Mouse (Mus musculus) midbrain, embryonic 11.5 days (tissue): ENCODE data around the gene Scd1. TPM values are rescaled to one million over a fixed set of nuclear protein-coding genes. Genes with fewer than 3 reads are reported as not detected.

Source experiments
- ATAC-seq: fragments of 200-750 bp; cut with Nextera tagmentation; 2 replicates; pipeline ENCODE4 v1.8.0; 2017; ENCODE audit warnings: moderate TSS enrichment, moderate library complexity; ENCODE audit not compliant: low FRiP score
- DNase-seq: peaks from one replicate; pipeline ENCODE4 v3.0.0; 2015; ENCODE audit warnings: low spot score; ENCODE audit errors: missing footprints
- H3K27ac ChIP-seq: fragments of 300-500 bp; sonication (generic); 2 replicates; pipeline ENCODE4 v1.5.1; 2014; ENCODE audit warnings: low read depth, low read length
- H3K27me3 ChIP-seq: fragments of 300-500 bp; sonication (generic); 2 replicates; pipeline ENCODE4 v1.6.1; 2014; ENCODE audit warnings: mild to moderate bottlenecking, low read length, moderate library complexity, mixed read lengths; ENCODE audit not compliant: control insufficient read depth, insufficient read depth
- H3K36me3 ChIP-seq: fragments of 300-500 bp; sonication (generic); 2 replicates; pipeline ENCODE4 v1.6.1; 2014; ENCODE audit warnings: mild to moderate bottlenecking, low read length, moderate library complexity, mixed read lengths; ENCODE audit not compliant: control insufficient read depth, insufficient read depth
- H3K4me1 ChIP-seq: fragments of 300-500 bp; sonication (generic); 2 replicates; pipeline ENCODE4 v1.6.1; 2014; ENCODE audit warnings: low read length; ENCODE audit not compliant: control insufficient read depth, insufficient read depth
- H3K4me2 ChIP-seq: fragments of 300-500 bp; sonication (generic); 2 replicates; pipeline ENCODE4 v1.6.1; 2014; ENCODE audit warnings: mild to moderate bottlenecking, moderate library complexity
- H3K4me3 ChIP-seq: fragments of 300-500 bp; sonication (generic); 2 replicates; pipeline ENCODE4 v1.5.1; 2014; ENCODE audit warnings: low read depth, low read length
- H3K9ac ChIP-seq: fragments of 300-500 bp; sonication (generic); 2 replicates; pipeline ENCODE4 v1.6.1; 2014; ENCODE audit warnings: low read length
- H3K9me3 ChIP-seq: fragments of 300-500 bp; sonication (generic); 2 replicates; pipeline ENCODE4 v1.6.1; 2016; ENCODE audit warnings: low read length; ENCODE audit not compliant: control insufficient read depth
- WGBS: fragments of 180-500 bp; shearing (Covaris S2); extraction: QIAGEN DNeasy Blood & Tissue Kit; methylation state at CpG from one replicate; pipeline ENCODE4 v1.1.7; 2014; 5-methylcytosine and 5-hydroxymethylcytosine counted together
- polyA plus RNA-seq: library from polyadenylated mRNA; unstranded; fragments of >200 nt; fragmentation: Nextera tagmentation; extraction: Ambion mirVana; gene quantifications from 2 replicates; pipeline ENCODE4 v1.2.1, GENCODE M21; 2014

Scd1 gene
- polyA plus RNA-seq, 1 experiment from 2014 or later, result 16.0 TPM

DNA sequence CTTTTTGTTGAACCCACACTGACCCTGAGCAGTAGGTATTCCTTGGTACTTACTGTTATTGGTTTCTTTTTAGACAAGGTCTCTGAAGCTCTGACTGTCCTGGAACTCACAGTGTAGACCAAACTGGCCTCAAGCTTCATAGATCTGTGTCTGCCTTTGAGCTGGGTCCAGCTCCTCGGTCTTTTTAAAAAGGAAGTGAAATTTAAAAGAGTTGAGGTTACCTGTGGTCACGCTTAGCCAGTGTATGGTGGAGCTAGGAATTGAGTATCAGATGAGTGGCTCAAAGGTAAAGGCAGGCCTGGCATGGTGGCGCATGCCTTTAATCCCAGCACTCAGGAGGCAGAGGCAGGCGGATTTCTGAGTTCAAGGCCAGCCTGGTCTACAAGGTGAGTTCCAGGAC lies 916 bp upstream of the Scd1 start:
- H3K36me3 ChIP-seq, result no peaks in the 10 kb centered on the region
- 73% methylated on average over 4 of the region's 4 CpGs for WGBS

DNA sequence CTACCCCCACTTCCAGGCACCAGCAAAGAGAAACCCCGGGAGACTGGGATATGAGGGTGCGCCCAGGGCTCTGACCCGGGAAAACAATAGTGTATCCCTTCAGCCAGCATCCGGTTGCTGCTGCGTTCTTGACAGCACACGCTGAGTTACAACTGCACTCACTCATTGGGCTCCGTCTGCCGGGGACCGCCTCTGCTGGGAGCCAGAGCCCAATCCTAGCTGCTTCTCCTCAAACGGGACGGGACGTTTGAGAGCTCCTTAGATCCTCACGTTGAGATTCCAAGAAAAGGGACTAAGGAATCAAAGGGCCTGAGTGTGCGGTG lies 505 bp upstream of the Scd1 start:
- WGBS, result under 1% methylated on average over 14 of the region's 14 CpGs
- ATAC-seq (peak; percentile 78), DNase-seq (no peak)
- peak overlapping the region; percentile 92 for H3K4me2 ChIP-seq
- H3K4me3 ChIP-seq, result peak overlapping the region; percentile 54
- peak overlapping the region; percentile 74 for H3K27ac ChIP-seq
- H3K4me1 ChIP-seq, result peaks cover 16% of the 10 kb centered on the region
- no peaks in the 10 kb centered on the region for H3K27me3 ChIP-seq
- peak overlapping the region; percentile 65 for H3K9ac ChIP-seq
- no peaks in the 10 kb centered on the region for H3K9me3 ChIP-seq
- no peaks in the 10 kb centered on the region for H3K36me3 ChIP-seq

More for the DNA sequence above, 916 bp upstream of the Scd1 start:
- H3K4me2 ChIP-seq, result peak overlapping the region; percentile 92
- peak overlapping the region; percentile 74 for H3K27ac ChIP-seq
- peaks cover 16% of the 10 kb centered on the region for H3K4me1 ChIP-seq
- DNase-seq (no peak), ATAC-seq (no peak)
- H3K4me3 ChIP-seq, result peak overlapping the region; percentile 54; the same call in 1 of the 2 replicates
- no peaks in the 10 kb centered on the region for H3K9me3 ChIP-seq
- H3K9ac ChIP-seq, result peak overlapping the region; percentile 65
- no peaks in the 10 kb centered on the region for H3K27me3 ChIP-seq

DNA sequence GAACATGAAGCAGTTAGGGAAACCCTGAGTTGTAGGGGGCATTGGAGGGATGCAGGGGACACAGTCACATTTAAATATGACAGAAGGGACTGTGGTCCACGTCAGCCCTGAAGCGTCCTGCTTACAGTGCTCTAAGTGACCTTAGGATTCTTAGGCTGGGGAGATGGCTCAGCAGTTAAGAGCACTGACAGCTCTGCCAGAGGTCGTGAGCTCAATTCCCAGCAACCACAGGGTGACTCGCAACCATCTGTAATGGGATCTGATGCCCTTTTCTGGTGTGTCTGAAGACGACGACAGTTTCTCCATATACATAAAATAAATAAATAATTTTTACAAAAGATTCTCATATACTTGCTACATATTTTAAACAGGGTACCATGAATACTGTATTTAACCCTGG lies 4.1 kb downstream of the Scd1 start:
- Histone ChIP-seq H3K9me3 (no peaks in the 10 kb centered on the region), H3K4me1 (peaks cover 16% of the 10 kb centered on the region), H3K4me3 (no peak overlapping the region), H3K27ac (no peak overlapping the region), H3K27me3 (no peaks in the 10 kb centered on the region), H3K4me2 (no peak overlapping the region), H3K9ac (no peak overlapping the region), H3K36me3 (peaks cover 7% of the 10 kb centered on the region)
- no peak for ATAC-seq
- DNase-seq, result no peak
- WGBS, result 88% methylated on average over 6 of the region's 6 CpGs

DNA sequence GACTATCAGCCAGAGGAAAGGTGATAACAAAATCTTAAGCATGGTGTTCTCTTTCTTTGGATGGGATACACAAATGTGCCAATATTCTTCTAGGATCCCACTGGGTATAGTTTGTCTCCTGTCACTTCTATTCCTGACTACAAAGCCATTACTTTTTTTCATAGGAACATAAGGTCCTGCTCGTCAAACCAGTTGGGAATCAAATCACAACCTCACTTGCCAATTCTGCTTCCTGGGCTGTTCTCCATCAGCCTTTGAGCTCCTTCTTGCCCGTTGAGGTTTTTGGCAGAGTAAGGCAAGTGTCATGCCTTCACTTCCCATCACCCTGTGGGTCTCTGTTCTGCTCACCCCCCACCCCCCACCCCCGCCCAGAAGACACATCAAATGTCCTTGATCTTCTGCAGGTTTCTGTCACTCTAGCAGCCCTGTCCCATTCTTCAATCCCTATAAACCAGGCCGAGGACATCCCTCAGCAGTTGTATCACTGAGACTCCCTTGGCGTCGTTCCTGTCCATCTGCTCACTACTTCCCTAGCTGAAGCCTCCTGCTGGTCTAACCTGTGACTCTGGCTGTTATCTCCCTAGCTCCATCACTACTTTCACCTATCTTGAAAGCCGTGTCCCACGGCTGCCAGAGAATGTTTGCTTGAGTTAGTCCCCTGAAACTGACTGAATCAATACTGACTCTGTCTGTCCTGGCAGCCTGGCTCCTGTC lies 7.0 kb downstream of the Scd1 start:
- Histone ChIP-seq H3K9ac (no peak overlapping the region), H3K36me3 (peaks cover 11% of the 10 kb centered on the region), H3K27me3 (no peaks in the 10 kb centered on the region), H3K4me3 (no peak overlapping the region), H3K27ac (no peak overlapping the region), H3K9me3 (no peaks in the 10 kb centered on the region), H3K4me1 (no peaks in the 10 kb centered on the region; the same call in 1 of the 2 replicates), H3K4me2 (no peak overlapping the region)
- ATAC-seq, result no peak
- DNase-seq, result no peak
- 91% methylated on average over 8 of the region's 8 CpGs for WGBS

DNA sequence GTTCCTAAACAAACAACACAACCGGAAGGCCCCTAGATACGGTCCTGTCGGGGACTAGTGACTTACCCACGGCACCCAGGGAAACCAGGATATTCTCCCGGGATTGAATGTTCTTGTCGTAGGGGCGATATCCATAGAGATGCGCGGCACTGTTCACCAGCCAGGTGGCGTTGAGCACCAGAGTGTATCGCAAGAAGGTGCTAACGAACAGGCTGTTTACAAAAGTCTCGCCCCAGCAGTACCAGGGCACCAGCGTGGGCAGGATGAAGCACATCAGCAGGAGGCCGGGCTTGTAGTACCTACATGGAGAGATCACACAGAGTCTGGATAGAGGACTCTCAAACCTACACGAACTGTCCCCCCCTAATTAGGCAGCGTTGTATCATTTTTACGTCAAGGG lies 7.6 kb downstream of the Scd1 start:
- H3K4me1 ChIP-seq, result no peaks in the 10 kb centered on the region
- 95% methylated on average over 18 of the region's 18 CpGs for WGBS
- H3K4me3 ChIP-seq, result no peak overlapping the region
- DNase-seq (no peak), ATAC-seq (no peak)
- no peaks in the 10 kb centered on the region for H3K27me3 ChIP-seq
- no peak overlapping the region for H3K9ac ChIP-seq
- peaks cover 11% of the 10 kb centered on the region for H3K36me3 ChIP-seq
- no peak overlapping the region for H3K27ac ChIP-seq
- H3K4me2 ChIP-seq, result no peak overlapping the region
- no peaks in the 10 kb centered on the region for H3K9me3 ChIP-seq

DNA sequence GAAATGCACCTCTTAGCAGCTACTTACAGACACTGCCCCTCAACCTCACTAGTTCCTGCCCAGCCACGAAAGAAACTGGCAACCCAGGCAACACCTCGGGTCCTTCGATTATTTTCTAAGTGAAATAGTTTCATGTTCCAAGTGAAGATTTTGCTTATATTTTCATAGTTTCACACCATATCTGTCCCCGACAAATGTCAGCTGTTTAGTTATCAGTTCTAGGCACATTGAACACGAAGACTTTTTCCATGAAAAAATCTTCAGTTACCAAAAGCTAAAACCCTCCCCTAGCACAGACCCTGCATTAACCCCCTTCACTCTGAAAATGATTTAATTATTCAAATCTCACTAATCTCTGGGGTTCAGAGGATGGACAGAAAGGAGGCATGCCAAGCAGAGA lies 10.9 kb downstream of the Scd1 start:
- Histone ChIP-seq H3K9ac (no peak overlapping the region), H3K4me3 (no peak overlapping the region), H3K36me3 (peaks cover 11% of the 10 kb centered on the region), H3K4me1 (no peaks in the 10 kb centered on the region), H3K4me2 (no peak overlapping the region), H3K9me3 (no peaks in the 10 kb centered on the region), H3K27me3 (no peaks in the 10 kb centered on the region), H3K27ac (no peak overlapping the region)
- ATAC-seq (no peak), DNase-seq (no peak)
- 85% methylated on average over 5 of the region's 5 CpGs for WGBS

DNA sequence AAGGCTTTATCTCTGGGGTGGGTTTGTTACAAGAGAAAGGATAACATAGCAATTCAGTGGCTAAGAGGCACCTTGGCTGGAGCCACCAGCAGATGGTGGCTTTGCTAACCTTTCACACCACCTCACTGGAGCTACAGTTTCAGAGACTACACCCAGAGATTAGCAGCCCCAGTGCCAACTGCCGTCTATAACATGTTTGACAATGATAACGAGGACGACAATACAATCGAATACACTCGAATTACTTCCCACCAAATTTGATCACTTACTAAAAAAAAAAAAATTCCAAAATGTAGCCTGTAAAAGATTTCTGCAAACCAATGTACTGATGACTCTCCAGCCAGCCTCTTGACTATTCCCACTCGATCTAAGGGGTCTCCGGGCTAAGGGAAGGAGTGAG lies 12.7 kb downstream of the Scd1 start:
- Histone ChIP-seq H3K9ac (no peak overlapping the region), H3K4me3 (no peak overlapping the region), H3K36me3 (peaks cover 11% of the 10 kb centered on the region), H3K27me3 (no peaks in the 10 kb centered on the region), H3K4me1 (no peaks in the 10 kb centered on the region), H3K27ac (no peak overlapping the region), H3K4me2 (no peak overlapping the region), H3K9me3 (no peaks in the 10 kb centered on the region)
- ATAC-seq (no peak), DNase-seq (peak; percentile 54)
- WGBS, result 90% methylated on average over 7 of the region's 7 CpGs

DNA sequence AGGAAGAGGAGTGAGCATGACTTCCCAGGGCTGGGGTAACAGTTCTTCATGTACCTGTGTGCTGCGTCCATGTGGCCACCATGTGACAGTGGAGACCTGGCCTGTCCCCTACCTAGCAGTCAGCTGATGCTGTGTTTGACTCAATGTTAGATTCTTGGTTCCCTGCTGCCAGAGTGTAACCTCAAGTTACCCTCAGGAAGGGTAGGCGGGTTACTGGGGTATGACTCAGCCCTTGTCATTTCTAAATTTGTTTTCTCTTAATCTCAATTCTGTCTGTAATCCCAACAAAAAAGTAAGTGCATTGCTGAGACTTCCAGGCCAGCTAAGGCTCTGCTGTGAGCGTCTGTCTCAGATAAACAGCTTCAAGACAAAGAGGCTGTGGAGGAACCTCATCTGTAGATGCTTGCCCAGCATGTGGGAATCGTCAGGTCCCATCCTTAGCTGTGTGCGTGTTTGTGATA lies 13.7 kb downstream of the Scd1 start:
- peak; percentile 10 for DNase-seq
- H3K27ac ChIP-seq, result no peak overlapping the region
- no peaks in the 10 kb centered on the region for H3K9me3 ChIP-seq
- no peak overlapping the region for H3K4me2 ChIP-seq
- H3K27me3 ChIP-seq, result no peaks in the 10 kb centered on the region
- H3K4me1 ChIP-seq, result peaks cover 5% of the 10 kb centered on the region; the same call in 1 of the 2 replicates
- peaks cover 7% of the 10 kb centered on the region; the same call in 1 of the 2 replicates for H3K36me3 ChIP-seq
- ATAC-seq, result no peak
- WGBS, result 86% methylated on average over 5 of the region's 5 CpGs
- no peak overlapping the region for H3K9ac ChIP-seq
- no peak overlapping the region for H3K4me3 ChIP-seq

DNA sequence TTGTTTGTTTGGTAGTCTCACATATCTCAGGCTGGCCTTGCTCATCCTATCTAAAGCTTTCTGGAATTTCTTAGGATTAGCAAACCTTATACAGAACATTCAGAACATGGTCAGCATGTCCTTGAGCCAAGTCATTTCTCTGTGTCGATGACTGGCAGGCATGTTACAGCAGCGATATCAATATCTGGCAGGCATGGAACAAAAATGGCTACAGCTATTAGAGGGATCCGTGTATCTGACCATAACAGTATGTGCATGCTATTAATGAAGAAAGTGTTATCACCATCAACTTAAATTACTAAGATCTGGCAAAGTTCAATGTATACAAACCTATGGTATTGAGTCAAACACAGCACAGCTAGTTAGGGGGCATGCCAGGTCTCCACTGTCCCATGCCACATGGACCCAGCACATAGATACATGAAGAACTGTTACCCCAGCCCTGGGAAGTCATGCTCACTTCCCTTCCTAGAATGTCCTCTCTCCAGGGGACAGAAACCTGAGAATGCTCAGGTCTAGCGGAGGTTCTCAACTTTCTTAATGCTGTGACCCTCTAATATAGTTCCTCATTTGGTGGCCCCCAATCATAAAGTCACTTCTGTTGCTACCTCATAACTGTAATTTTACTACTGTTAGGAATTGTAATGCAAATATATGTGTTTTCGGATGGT lies 15.2 kb downstream of the Scd1 start:
- no peaks in the 10 kb centered on the region for H3K36me3 ChIP-seq
- H3K4me3 ChIP-seq, result no peak overlapping the region
- H3K9ac ChIP-seq, result no peak overlapping the region
- no peaks in the 10 kb centered on the region for H3K9me3 ChIP-seq
- no peak for ATAC-seq
- H3K4me2 ChIP-seq, result no peak overlapping the region
- H3K4me1 ChIP-seq, result peaks cover 17% of the 10 kb centered on the region
- peak; percentile 67 for DNase-seq
- H3K27ac ChIP-seq, result no peak overlapping the region
- H3K27me3 ChIP-seq, result no peaks in the 10 kb centered on the region
- WGBS, result 87% methylated on average over 5 of the region's 5 CpGs
